Mouse (Mus musculus): Measurements from ENCODE around the gene Sdc3. TPM values are rescaled to one million over a fixed set of nuclear protein-coding genes. Genes with fewer than 3 reads are reported as not detected.

Gene Sdc3
- total RNA-seq (2022) = 100 to 1,000 TPM; 332 to 626 (median 448) TPM

DNA sequence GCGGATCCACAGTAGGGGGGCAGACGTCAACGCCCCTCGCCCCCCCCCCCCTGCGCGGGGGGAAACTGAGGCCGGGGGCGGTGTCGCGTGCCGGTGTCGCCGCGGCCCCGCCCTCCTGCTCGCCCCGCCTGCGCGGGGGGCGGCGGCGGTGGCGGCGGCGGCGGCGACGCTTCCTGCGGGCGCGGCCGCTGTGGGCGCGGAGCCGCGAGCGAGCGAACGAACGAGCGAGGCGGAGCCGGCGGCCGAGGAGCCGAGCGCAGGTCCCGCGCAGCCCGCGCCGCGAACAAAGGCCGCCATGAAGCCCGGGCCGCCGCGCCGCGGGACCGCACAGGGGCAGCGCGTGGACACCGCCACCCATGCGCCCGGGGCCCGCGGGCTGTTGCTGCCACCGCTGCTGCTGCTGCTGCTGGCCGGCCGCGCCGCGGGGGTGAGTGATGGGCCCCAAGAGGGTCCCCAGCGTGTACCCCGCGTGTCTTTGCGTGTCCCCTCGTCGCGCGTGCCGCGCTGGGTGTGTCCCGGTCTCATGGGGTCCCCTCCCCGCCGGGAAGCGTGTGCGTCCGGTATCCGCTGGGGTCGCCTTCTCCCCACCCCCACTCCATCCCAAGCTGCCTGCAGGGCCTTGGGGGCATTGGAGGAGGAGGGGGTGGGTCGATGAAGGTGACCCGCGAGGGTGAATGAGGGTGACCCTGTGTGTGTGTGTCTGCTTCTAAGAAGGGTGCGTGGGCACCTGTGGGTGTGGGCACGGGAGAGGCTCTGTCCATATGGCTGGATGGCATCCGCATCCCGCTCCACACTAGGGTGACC lies at the start of gene Sdc3:
Gene Sdc3 (plus strand): TSS at position 162 of the 804 bp plus-strand sequence.
- DNase-seq = peak; percentile 45

DNA sequence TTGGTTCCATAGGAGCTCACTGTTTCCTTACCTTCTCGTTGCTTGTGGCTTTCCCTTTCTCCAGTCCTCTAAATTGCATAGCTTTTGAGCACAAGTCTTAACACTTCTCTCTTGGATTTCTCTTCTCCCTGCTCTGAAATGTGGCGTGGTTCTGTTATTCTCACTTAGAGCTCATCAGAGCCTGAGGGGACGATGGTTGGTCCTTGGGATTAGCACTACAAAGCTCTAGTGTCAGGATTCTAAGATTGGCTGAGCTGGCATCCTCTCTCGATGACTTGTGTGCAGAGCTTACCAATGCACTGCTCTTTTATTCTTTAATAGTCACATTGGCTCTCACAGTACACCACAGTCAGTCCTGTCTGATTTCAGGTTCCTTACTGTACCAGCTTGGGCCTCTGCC lies 48.3 kb upstream of the Sdc3 start:
- no peak for DNase-seq

DNA sequence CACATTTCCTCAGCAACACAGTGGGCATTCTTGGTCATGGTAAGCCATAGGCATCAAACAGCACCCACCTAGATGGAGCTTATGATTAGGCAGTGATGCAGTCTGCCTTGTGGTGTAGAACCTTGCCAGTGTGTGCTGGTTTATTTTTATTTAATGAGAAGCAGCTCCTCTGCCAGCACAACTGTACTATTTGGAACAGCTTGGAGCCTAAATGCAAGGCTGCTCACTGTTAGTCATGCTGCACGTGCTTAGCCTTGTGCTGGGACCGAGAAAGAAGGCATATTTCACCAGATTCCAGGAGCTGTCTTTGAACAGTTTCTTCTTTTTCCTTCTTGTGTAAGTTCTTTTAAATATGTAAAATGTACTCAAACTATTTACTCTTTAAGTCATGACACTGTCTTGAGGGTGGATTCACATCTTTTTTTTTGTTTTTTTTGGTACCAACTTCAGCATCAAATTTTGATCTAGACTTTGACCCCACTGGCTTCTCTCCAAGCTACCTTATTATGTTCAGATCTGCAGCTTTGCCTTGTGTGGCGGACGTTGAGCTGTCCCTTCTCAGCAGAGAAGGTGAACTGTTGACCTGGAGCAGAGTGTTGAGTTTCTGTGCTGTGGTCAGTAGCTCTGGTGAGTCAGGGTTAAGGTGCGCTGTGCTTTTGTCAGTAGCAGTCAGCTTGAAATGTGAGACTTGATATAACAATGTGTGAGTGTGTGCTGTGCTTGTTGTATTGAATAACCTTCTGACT lies 46.6 kb upstream of the Sdc3 start:
- DNase-seq = peak; percentile 79

DNA sequence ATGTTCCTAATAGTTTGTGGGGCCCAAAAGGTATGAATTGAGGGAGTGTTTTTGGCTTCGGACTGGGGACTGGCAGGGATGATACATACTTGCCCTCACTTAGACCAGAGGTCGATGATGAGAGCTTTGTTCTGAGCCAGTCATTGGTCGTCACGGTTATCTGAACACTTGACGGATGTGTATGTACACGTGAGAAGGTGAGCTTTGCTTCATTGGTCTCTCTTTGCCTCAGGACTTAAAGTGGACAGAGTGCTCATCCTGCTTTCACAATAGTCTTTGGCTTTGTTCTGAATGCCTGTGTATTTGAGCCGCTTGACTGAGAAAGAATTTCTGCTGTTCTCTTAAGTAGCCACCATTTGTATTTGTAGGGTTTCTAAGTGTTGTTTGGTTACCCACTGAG lies 42.8 kb upstream of the Sdc3 start:
- no peak for DNase-seq

DNA sequence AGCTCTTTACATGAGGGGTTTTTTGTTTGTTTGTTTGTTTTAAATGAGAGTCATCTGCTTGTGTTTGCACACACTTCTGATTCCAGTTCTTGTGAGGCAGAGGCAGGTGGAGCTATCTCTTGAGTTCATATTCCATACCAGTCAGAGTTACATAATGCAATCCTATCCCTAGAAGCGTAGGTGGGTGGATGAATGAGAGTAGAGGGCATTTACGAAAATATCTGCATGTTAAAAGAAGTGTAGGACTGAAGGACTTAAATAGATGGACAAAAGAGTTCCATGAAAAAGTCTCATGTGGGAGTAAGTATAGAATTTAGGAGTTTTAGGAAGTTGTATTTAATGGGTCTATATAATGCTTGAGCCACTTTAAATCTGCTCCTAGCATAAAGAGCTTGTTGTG lies 40.4 kb upstream of the Sdc3 start:
- DNase-seq = no peak

DNA sequence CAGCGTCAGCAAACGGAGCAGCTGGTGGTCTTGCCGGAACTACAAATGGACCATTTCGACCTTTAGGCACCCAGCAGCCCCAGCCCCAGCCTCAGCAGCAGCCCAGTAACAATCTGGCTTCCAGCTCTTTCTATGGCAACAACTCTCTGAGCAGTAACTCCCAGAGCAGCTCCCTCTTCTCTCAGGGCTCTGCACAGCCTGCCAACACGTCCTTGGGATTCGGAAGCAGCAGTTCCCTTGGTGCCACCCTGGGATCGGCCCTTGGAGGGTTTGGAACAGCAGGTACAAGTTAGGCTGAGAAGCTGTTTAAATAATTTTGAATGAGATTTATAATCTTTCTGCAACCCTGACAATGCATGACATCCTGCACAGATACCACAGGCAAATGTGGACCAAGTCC lies 39.7 kb upstream of the Sdc3 start:
- DNase-seq = no peak

DNA sequence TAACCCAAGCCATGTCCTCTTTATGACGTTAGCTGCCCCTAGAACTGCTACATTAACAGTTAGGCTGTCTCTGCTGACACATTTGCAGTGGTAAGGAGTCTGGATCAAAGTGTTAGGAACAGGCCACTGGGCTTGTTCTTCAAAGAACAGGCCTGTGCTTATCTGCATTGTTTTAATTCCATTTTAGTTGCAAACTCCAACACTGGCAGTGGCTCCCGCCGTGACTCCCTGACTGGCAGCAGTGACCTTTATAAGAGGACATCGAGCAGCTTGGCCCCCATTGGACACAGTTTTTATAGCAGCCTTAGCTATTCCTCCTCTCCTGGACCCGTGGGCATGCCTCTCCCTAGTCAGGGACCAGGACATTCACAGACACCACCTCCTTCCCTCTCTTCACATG lies 38.6 kb upstream of the Sdc3 start:
- no peak for DNase-seq

DNA sequence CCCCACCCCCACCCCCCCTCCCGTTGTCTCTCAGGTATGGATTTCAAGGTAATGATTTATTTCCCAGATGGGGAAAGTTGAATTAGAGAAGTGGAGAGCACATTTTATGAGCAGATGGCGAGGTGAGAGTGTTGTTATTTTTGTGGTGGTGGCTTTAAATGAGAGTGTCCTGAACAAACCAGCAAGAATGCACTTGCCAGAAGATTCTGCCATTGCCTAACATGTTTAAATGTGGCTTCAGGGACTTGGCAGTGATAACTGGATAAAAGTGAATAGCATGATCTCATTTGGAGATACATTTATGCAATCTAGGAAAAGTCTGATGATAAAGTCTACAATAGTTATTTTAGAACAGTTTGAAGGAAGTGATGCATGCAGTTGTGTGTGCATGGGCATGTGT lies 37.6 kb upstream of the Sdc3 start:
- no peak for DNase-seq

DNA sequence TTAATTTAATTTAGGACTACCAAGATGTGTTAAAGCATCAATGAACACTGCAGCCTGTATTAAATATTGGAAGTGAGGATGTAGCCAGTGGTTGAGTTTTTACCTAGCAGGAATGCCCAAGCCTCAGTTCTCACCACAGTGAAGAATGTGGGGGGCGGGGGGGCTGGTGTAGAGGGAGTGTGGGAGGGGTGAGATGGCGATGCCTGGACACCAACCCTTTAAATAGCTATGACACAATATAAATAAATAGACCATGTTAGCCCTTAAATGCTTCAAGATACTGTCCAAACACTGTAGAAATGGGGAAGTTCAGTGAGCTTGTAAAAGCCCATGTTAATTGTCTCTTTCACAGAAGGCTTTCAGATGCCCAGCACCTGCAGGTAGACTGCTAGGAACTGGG lies 32.5 kb upstream of the Sdc3 start:
- no peak for DNase-seq

DNA sequence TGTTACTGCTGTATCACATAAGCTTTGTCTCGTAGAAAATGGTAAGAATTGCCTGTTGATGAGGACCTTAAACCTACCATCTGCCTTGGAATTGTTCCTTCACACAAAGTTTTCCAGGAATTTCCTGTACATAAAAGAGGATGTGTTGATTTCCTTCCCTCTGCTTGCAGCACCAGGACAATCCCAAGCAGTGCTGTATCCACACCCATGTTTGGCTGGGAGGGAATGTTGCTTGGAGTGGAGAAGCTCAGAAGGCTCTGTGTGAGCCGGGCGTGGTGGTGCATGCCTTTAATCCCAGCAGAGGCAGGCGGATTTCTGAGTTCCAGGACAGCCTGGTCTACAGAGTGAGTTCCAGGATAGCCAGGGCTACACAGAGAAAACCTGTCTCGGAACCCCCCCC lies 30.5 kb upstream of the Sdc3 start:
- no peak for DNase-seq

DNA sequence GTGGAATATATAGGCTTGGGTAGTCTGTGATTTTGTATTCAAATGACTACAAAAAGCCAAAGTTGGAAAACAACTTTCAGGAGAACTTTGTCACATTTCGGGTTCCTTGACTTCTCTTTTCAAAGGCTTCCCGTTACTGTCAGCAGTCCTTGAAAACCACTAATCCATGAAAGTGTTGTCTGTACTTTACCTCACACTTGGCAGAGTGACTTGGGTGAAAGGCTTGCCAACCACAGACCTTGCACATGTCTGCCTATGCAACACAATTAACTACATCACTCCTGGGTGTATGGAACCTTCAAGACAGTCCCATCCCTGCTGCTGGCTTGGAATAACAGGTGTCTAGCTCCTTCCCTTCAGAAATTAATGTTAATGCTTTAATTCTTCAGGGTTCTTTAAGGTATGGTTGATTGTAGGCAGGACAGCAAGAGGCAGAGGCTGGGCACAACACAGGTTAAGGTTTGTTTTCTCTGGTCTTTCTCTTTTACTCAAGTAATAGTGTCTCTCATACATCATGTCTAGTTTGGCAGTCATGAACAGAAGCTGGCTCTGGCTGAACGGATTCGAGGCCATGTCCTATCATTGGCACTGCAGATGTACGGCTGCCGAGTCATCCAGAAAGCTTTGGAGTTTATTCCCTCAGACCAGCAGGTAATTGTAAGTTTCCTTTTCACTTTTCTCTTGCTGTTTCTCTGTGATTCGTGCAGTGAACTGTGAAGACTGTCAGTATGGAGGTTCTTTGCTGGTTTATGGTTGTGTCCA lies 26.8 kb upstream of the Sdc3 start:
- no peak for DNase-seq

DNA sequence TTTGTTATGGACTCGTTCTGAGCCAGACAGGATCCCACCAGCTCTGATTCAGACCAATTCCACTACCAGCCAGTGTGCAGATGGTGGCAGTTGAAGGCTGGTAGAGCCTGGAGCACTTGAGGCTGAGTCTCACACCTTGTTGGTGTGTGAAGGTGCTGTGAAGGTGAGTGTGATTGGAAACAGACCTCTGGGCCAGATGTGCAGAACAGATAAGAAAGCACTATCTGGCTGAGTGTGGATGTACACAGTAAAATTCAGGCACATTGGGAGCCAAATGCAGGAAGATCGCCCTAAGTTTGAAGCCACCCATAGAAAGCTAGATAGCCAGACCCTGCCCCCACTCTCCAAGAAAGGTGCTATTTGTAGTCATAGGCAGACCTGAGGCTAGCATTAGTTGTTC lies 25.9 kb upstream of the Sdc3 start:
- DNase-seq = no peak

DNA sequence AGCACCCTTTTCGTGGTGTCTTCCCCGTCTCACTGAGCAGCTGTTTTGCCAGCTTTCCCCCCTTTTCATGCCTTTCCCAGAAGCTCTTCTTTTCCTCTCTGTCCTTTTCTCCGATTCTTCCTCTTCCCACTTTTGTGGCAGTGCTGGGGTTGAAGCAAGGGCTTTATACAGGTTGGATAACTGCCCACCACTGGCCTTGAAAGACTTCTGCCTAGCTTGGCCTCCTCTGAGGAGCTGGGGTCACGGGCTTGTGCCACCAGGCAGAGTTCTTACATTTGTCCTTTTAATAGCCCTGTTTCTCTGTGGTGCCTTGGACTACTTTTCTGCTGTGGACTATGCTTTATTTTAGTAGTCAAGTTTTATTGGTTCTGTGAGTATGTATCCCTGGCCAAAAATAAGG lies 25.4 kb upstream of the Sdc3 start:
- no peak for DNase-seq

DNA sequence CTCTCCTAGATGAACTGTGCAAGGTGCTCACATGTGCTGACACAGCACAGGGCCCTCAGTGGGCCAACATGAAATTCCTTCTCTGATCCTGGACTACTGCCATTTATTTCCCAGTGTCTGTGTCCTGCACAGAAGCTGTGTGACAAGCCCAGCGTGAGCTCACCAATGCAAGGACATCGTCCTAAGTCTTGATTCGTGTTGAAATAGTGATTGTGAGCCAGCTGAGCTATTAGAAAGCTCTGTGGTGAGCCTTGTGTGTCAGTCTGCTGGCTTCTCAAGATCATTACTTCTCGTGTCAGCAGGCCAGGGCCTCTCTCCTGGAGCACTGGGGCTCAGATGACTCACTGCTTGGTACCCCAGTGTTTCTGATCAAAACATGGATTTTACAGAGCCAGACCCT lies 18.4 kb upstream of the Sdc3 start:
- DNase-seq = peak; percentile 61

DNA sequence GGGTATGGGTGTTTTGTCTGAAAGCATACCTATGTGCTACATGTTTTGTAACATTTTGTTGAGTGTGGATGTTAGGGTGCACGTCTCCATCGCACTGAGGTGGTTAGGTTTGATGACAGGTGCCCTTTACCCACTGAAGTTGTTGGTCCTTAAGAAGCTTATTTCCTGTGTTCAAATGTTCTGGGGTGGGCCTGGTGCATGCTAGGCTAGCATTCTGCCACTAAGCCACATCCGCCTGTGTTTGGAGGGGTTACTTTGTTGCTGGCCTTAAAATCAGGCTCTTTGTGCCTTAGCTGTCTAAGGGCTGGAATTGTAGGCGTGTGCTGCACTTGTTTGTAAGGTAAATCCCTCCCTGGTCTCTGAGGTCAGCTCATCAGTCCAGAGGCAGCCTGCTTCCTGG lies 17.5 kb upstream of the Sdc3 start:
- no peak for DNase-seq

DNA sequence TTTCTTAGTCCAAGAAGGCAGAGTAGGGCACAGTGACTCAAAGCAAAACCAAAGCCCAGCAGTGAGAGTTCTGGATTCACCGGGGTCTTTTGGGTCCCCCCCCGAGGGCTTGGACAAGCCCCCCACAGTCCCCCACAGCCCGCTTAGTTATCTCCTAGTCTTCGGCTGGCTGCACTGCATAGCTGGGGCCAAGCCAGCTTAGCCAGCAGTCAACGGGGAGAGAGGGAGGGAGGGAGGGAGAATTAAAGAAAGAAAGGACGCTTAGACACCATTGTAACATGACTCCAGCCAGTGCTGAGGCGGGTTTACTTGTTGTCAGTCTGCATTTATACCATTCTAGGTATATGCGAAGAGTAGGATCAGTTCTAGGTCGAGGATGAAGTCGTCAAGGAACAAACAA lies 14.7 kb upstream of the Sdc3 start:
- no peak for DNase-seq

DNA sequence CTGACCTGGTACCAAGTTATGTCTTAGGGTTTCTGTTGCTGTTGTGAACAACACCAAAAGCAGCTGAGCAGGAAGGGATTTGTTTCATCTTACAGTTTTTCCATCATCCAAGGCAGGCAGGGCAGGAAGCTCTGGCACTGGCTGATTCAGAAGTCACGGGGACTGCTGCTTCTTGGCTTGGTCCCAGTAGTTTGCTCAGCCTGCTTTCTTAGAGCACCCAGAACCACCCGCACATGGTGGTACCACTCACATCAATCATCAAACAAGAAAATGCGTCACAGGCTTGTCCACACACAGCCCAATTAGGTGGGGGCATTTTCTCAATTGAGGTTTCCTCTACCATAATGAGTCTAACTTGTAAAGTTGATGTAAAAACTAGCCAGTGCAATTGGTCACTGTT lies 13.3 kb upstream of the Sdc3 start:
- no peak for DNase-seq

DNA sequence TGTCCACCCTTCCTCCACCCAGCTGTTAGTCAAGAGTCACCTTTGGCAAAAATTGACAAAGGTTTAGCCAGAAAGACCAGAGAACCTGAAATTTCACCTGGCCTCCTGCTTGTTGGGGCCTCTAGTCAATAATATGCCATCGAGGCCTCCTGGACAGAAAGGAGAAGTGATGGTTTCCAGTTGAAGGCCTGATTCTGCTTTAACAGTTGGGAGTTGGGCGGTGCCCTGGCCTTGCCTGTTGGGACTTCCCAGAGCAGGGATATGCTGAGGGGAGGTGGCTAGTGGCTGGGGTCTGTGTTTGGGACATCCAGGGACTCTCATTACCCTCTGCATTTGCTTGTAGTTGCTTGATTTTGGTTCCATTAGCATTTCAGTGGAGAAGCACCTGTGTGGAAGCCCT lies 9.8 kb upstream of the Sdc3 start:
- DNase-seq = no peak

DNA sequence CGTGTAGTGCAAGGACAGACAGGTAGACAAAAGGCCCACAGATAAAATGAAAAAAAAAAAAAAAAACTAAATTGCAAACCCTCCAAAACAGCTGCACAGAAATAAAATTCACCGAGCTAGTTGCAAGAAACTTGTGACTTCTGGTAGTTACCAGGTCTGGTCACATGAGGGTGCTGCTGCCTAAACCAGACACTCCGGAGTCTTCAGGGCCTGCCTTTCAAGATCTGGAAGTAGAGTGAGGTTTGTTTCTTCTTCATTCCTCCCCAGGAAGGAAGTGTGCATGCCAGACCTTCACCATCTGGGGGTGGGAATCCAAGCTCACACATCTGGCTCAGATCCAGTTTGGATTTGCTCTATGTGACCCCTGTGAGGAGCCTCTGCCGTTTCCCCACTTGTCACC lies 7.6 kb upstream of the Sdc3 start:
- DNase-seq = no peak

DNA sequence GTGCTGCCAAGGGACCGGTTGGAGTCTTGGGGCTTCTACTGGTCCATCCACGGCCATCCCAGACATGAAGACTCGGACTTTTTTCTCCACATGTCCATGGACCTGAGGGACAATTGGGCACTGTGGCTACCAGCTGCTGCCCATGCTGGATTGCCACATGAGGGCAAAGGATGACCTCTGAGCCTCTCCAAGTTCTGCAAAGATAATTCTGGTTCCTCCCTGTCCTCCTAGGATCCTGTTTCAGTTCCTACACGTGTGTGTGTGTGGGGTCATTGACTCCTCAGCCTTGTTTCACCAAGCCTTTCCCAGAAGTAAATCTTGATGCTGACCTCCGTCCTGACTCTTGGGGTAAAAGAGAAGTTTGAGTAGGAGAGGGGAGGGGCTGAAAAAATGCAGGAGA lies 4.8 kb upstream of the Sdc3 start:
- no peak for DNase-seq

DNA sequence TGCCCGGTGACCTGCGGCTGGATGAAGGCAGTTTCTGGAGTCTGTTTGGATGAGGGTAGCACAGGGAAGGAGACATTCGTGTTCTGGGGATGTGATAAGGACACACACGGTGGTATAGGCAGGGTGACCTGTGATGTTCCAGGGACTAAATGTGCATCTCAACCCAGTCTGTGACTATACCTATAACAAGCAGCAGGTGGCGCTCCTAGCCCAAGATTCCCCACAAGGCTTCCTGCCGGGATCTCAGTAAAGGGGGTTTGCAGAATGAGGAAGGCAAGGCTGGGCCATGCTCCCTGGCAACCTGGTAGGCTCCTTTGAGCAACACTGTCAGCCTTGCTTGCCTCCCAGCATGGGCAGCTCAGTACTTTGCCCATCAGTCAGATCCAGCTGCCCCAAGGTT lies 2.2 kb upstream of the Sdc3 start:
- peak; percentile 78 for DNase-seq

DNA sequence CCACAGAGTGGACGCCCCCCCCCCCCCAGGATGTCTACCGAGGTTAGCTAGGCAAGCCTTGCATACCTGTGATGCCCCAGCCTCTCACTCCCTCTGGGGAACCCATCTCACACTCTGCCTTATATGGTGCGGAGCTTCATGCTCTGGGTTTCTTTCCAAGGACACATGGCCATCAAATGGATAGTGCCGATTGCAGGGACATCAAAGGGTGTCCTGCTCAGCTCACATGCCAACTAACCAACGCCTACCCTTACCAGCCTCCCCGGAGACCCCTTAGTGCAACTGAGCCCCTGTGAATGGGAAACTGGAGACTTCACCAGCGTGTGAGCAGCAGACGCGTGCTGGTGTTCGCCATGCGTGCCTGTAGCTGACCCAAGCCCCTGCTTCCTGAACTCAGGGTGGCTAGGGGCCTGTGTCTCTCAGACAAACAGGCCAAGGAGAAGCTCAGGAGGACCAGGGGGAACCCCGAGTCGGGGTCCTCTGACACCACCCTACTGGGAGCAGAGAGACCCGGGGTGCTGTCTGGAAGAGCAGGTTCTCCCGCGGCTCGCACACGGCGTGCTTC lies 444 bp upstream of the Sdc3 start:
- DNase-seq = peak; percentile 49

DNA sequence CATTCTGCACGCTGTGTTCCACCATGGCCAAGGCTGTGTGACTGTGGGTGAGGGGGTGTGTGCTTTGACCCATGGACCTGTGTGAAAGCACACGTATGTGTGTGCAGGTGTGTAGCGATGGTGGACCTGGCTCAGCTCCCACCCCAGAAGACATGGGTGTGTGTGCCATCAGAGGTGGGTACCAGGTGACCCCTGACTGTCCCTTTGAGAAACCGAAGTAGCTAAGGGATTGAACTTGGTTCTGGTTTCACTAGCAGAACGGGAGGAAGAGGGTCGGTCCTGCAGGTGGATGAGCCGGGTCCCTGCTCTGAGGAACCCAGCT lies 804 bp downstream of the Sdc3 start:
- peak; percentile 36 for DNase-seq

Measured in adrenal gland, adult 8-10 months (tissue).